In the genomic region with DNA sequence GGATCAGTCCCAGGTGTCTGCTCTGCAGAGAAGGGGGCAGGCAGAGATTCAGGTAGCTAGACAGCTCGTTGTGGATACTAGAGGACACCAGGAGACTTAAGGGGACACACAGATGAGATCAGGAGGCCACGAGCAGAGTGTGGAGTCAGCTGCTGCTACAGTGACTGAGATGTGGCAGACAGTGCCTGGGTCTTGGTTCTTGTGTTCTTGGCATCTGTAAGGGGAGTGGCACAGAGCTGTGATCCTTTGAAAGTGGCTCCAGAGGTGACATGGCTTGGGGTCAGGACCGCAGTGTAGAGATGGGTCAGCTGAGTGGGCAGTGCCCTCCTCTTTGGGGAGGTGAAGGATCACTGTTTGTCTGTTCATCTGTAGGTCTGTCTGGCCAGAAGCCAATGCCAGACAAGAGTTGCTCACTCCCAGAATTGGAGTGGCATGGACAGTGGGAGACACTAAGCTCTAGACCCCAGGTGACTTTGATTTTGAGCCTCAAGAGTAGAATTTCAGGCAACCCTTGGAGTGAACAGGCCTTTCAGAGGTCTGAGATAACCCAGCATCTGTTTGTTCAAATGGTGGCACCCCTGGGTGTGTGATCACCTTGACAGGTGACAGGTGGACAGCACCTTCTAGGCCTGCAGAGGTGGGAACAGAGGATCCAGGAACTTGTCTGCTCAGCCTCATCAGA, we compare ENCODE assay signal across 12 mouse cellular contexts. TPM values are rescaled to one million over a fixed set of nuclear protein-coding genes. Genes with fewer than 3 reads are reported as not detected.
A peak's percentile ranks its signal among the peaks of the same experiment; 100 is the strongest.
DNase-seq lines count a peak whose midpoint lies in the region; ATAC-seq and TF ChIP-seq lines count a peak whose summit lies in the region.
"Had no signal": no experiment of that assay in that cellular context is flagged by ENCODE, and none has a peak within 500 bp of the region (broad histone marks: within the 10 kb centered on the region; RNA-seq: fewer than 3 reads in every experiment).

No protein-coding gene starts in this region.

- no peak overlapping the region for H3K4me3 ChIP-seq in gastrocnemius, adult 2 months
- H3K4me3 ChIP-seq in hindbrain, embryonic 10.5 days = peak overlapping the region; percentile 95; the same call in 1 of the 2 replicates
- no peak overlapping the region for H3K4me3 ChIP-seq in midbrain, embryonic 11.5 days (ENCODE audit: low read depth, low read length)
- no peak overlapping the region for H3K4me3 ChIP-seq in lung, adult 2 months (replicated peaks; ENCODE audit: extremely low read depth, low read depth, low read length)

- no peak overlapping the region for H3K4me2 ChIP-seq in midbrain, embryonic 11.5 days

- H3K36me3 ChIP-seq in hindbrain, embryonic 10.5 days = peaks cover 60% of the 10 kb centered on the region
- H3K36me3 ChIP-seq in midbrain, embryonic 11.5 days (ENCODE audit: control insufficient read depth, insufficient read depth, low read length) = 0 out of 2 replicates have a peak, but pooled peaks cover 2% of the 10 kb centered on the region

- no peak for ATAC-seq in midbrain, embryonic 11.5 days (ENCODE audit: low FRiP score)
- ATAC-seq in erythroid progenitor cell, adult 5-6 weeks (replicated peaks; ENCODE audit: low FRiP score, poor library complexity, severe bottlenecking) = no peak
- no peak for ATAC-seq in activated CD4-positive, CD25-positive, alpha-beta regulatory T cell, adult 4 months

- peak; percentile 10 for DNase-seq in gastrocnemius, adult 2 months
- DNase-seq in gastrocnemius, postnatal 25 days = no peak
- DNase-seq in cerebellum, postnatal 25 days = peak; percentile 35 to 38
- no peak for DNase-seq in hindbrain, embryonic 10.5 days (ENCODE audit: low spot score)
- peak; percentile 64 for DNase-seq in midbrain, embryonic 11.5 days (ENCODE audit: low spot score, missing footprints)
- no peak for DNase-seq in lung, adult 2 months
- DNase-seq: kidney, postnatal 14 days; left cerebral cortex, postnatal 4 days; right cerebral cortex, adult 18-20 months had no signal

- no peak for TF ChIP-seq CTCF in gastrocnemius, adult 2 months (IDR thresholded peaks at IDR 0.05)
- TF ChIP-seq CTCF in lung, adult 2 months (IDR thresholded peaks at IDR 0.05; ENCODE audit: insufficient read depth, low read length) = no peak

- TF ChIP-seq POLR2A in lung, adult 2 months (IDR thresholded peaks at IDR 0.05; ENCODE audit: borderline replicate concordance, extremely low read depth, low read depth, low read length) = no peak

- H3K27ac ChIP-seq in gastrocnemius, adult 2 months = no peak overlapping the region
- H3K27ac ChIP-seq in hindbrain, embryonic 10.5 days = no peak overlapping the region
- no peak overlapping the region for H3K27ac ChIP-seq in midbrain, embryonic 11.5 days (ENCODE audit: low read depth, low read length)

- no peak overlapping the region for H3K9ac ChIP-seq in midbrain, embryonic 11.5 days (ENCODE audit: low read length)

- WGBS in hindbrain, embryonic 10.5 days = 83% methylated on average over 3 of the region's 3 CpGs
- 89% methylated on average over 3 of the region's 3 CpGs for WGBS in midbrain, embryonic 11.5 days
- 79% methylated on average over 3 of the region's 3 CpGs for WGBS in lung, adult 2 months

- intact Hi-C loops in gastrocnemius, adult 2 months (cut with DNase I) = loop anchor here (5.0 kb wide), 1 partner anchor 34 kb away; a partner anchor contains a TSS

- H3K27me3 ChIP-seq in hindbrain, embryonic 10.5 days (ENCODE audit: insufficient read depth, poor library complexity, severe bottlenecking) = no peaks in the 10 kb centered on the region
- no peaks in the 10 kb centered on the region for H3K27me3 ChIP-seq in midbrain, embryonic 11.5 days (ENCODE audit: control insufficient read depth, insufficient read depth, low read length)

- H3K9me3 ChIP-seq in hindbrain, embryonic 10.5 days = no peaks in the 10 kb centered on the region
- no peaks in the 10 kb centered on the region for H3K9me3 ChIP-seq in midbrain, embryonic 11.5 days (ENCODE audit: control insufficient read depth, low read length)

- H3K4me1 ChIP-seq in hindbrain, embryonic 10.5 days (replicated peaks) = peaks cover 67% of the 10 kb centered on the region
- H3K4me1 ChIP-seq in midbrain, embryonic 11.5 days (ENCODE audit: control insufficient read depth, insufficient read depth, low read length) = peaks cover 28% of the 10 kb centered on the region
- peaks cover 9% of the 10 kb centered on the region for H3K4me1 ChIP-seq in lung, adult 2 months (ENCODE audit: control insufficient read depth, insufficient read depth, low read length)

RNA-seq across cellular contexts. Expression of a gene that starts 2.8 kb away (rescaled TPM):
- 1 to 10 TPM; 2.3 to 2.6 TPM for total RNA-seq in gastrocnemius, adult 2 months (2021)
- total RNA-seq in gastrocnemius, postnatal 25 days (2021) = 1 to 10 TPM; 3.1 TPM
- polyA plus RNA-seq in hindbrain, embryonic 10.5 days (2016; fragmentation: Nextera tagmentation; extraction: Ambion mirVana) = 99.2 and 114 TPM in 2 replicates
- polyA plus RNA-seq in midbrain, embryonic 11.5 days (2014; fragmentation: Nextera tagmentation; extraction: Ambion mirVana) = 46.2 and 53.3 TPM in 2 replicates
- total RNA-seq in erythroid progenitor cell, adult 5-6 weeks (2015; ENCODE audit: low replicate concordance) = not detected in 2 replicates
- 0.13 and 1.4 TPM in 2 replicates for total RNA-seq in erythroid progenitor cell, adult 5-6 weeks (2017; ENCODE audit: low replicate concordance)
- 1 to 10 TPM; 1.8 to 2.7 TPM for polyA plus RNA-seq in activated CD4-positive, CD25-positive, alpha-beta regulatory T cell, adult 4 months (2017; shearing (Covaris generic))
- polyA plus RNA-seq in lung, adult 2 months (2012; rRNA removed) = 49.9 and 56.2 TPM in 2 replicates

RNA-seq across cellular contexts. Expression of a gene that starts 23.8 kb away (rescaled TPM):
- not detected for total RNA-seq in gastrocnemius, adult 2 months (2021)
- under 1 TPM in 1 of 2 experiments, not detected in 1; 0.03 TPM for total RNA-seq in gastrocnemius, postnatal 25 days (2021)
- polyA plus RNA-seq in hindbrain, embryonic 10.5 days (2016; fragmentation: Nextera tagmentation; extraction: Ambion mirVana) = 0.10 and 0.20 TPM in 2 replicates
- polyA plus RNA-seq in midbrain, embryonic 11.5 days (2014; fragmentation: Nextera tagmentation; extraction: Ambion mirVana) = 0.05 and 0.10 TPM in 2 replicates
- total RNA-seq in erythroid progenitor cell, adult 5-6 weeks (2015; ENCODE audit: low replicate concordance) = not detected in 2 replicates
- not detected in 2 replicates for total RNA-seq in erythroid progenitor cell, adult 5-6 weeks (2017; ENCODE audit: low replicate concordance)
- polyA plus RNA-seq in activated CD4-positive, CD25-positive, alpha-beta regulatory T cell, adult 4 months (2017; shearing (Covaris generic)) = not detected
- polyA plus RNA-seq in lung, adult 2 months (2012; rRNA removed) = 6.6 and 7.9 TPM in 2 replicates
- polyA plus RNA-seq: C2C12 had no signal

RNA-seq across cellular contexts. Expression of a gene that starts 33.8 kb away (rescaled TPM):
- total RNA-seq in gastrocnemius, adult 2 months (2021) = 10 to 100 TPM; 18.0 to 22.7 TPM
- 10 to 100 TPM; 18.3 to 18.7 TPM for total RNA-seq in gastrocnemius, postnatal 25 days (2021)
- polyA plus RNA-seq in hindbrain, embryonic 10.5 days (2016; fragmentation: Nextera tagmentation; extraction: Ambion mirVana) = 36.8 and 38.8 TPM in 2 replicates
- polyA plus RNA-seq in midbrain, embryonic 11.5 days (2014; fragmentation: Nextera tagmentation; extraction: Ambion mirVana) = 29.5 and 35.0 TPM in 2 replicates
- 0.72 and 0.84 TPM in 2 replicates for total RNA-seq in erythroid progenitor cell, adult 5-6 weeks (2015; ENCODE audit: low replicate concordance)
- 1.8 and 2.7 TPM in 2 replicates for total RNA-seq in erythroid progenitor cell, adult 5-6 weeks (2017; ENCODE audit: low replicate concordance)
- polyA plus RNA-seq in activated CD4-positive, CD25-positive, alpha-beta regulatory T cell, adult 4 months (2017; shearing (Covaris generic)) = 1 to 10 TPM; 6.5 to 7.4 TPM
- 16.3 and 16.4 TPM in 2 replicates for polyA plus RNA-seq in lung, adult 2 months (2012; rRNA removed)

RNA-seq across cellular contexts. Expression of a gene that starts 42.6 kb away (rescaled TPM):
- total RNA-seq in gastrocnemius, adult 2 months (2021) = 1 to 10 TPM; 1.1 to 1.2 TPM
- total RNA-seq in gastrocnemius, postnatal 25 days (2021) = under 1 TPM; 0.46 to 0.56 TPM
- 0.62 and 1.1 TPM in 2 replicates for polyA plus RNA-seq in hindbrain, embryonic 10.5 days (2016; fragmentation: Nextera tagmentation; extraction: Ambion mirVana)
- polyA plus RNA-seq in midbrain, embryonic 11.5 days (2014; fragmentation: Nextera tagmentation; extraction: Ambion mirVana) = 0.99 and 1.1 TPM in 2 replicates
- 10.9 TPM in 1 of 2 replicates, not detected in the other for total RNA-seq in erythroid progenitor cell, adult 5-6 weeks (2015; ENCODE audit: low replicate concordance)
- total RNA-seq in erythroid progenitor cell, adult 5-6 weeks (2017; ENCODE audit: low replicate concordance) = 11.3 and 16.9 TPM in 2 replicates
- polyA plus RNA-seq in activated CD4-positive, CD25-positive, alpha-beta regulatory T cell, adult 4 months (2017; shearing (Covaris generic)) = 1 to 10 TPM; 1.5 to 2.3 TPM
- 27.1 and 30.6 TPM in 2 replicates for polyA plus RNA-seq in lung, adult 2 months (2012; rRNA removed)

Comparison
In these comparisons a context has a peak if more than half of its experiments do, and no peak if none do; other contexts are left out.
1. DNase-seq: peak in gastrocnemius, adult 2 months (single experiment), cerebellum, postnatal 25 days (2 of 2) and midbrain, embryonic 11.5 days (single experiment); none in gastrocnemius, postnatal 25 days (single experiment), hindbrain, embryonic 10.5 days (single experiment) and lung, adult 2 months (single experiment).
2. RNA of a gene that starts 2.8 kb away (polyA plus RNA-seq): 99.2 to 114 TPM in hindbrain, embryonic 10.5 days, 49.9 to 56.2 TPM in lung, adult 2 months and 46.2 to 53.3 TPM in midbrain, embryonic 11.5 days; 1.8 to 2.7 TPM in activated CD4-positive, CD25-positive, alpha-beta regulatory T cell, adult 4 months; every median in the first group is over 10 times any median in the second.